Mouse (Mus musculus): ENCODE results near the gene Ermp1.

Gene Ermp1

DNA sequence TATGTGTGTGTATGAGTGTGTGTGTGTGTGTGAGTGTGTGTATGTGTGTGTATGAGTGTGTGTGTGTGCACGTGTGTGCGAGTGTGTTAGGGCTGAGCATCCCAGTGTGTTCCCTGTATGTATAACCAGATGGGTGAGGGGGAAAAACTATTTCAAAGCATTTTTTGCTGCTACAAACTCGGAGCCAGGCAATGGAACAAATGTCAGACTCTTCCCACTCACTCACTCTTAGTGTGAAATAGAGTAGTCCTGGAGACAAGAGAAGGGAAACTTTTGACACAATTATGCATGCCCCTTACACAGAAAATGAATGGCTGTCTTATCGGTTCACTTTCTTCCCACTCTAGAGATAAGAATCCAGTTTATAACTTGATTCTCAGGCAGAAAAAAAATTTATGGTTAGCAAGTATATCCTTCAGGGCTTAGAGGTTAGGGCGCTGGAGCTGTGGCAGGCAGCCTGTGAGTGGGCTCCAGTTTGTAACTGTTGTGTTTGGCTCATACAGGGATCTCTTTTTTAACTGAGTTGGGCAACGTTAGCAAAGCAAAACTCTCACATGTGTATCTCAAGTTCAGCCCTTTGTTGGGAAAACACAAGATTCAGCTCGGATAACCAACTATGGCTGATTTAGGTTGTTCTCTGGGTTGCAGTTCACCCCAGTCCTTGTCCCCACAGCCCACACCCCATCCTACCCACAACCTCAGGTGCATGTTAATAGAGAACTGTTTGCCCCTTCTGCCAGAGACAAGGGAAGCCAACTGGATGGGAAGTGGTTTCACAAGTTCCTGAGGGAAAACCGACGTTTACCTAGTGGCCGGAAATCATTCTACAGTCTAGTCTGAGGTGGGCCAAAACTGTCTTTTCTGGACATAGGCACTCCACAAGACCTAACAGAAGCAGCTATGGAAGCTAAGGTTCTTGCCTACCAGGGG is 12.9 kb upstream of the Ermp1 start:
- no peak for DNase-seq

DNA sequence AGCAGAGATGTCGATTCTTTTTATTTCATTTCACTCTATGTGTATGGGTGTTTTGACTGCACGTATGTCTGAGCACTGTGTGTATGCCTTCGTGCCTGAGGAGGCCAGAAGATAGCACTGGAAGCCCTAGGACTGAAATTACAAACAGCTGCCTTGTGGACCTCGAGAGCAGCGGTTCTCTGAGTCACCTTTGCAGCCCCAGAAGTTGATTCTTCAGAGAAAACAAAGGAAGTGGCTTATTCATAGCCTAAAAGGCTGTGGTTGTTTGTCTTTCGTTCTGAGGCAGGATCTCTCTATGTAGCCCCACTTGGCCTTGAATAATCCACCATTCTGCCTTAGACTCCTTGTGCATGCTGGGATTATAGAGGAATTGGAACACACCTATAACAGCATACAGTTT is 11.5 kb upstream of the Ermp1 start:
- no peak for DNase-seq

DNA sequence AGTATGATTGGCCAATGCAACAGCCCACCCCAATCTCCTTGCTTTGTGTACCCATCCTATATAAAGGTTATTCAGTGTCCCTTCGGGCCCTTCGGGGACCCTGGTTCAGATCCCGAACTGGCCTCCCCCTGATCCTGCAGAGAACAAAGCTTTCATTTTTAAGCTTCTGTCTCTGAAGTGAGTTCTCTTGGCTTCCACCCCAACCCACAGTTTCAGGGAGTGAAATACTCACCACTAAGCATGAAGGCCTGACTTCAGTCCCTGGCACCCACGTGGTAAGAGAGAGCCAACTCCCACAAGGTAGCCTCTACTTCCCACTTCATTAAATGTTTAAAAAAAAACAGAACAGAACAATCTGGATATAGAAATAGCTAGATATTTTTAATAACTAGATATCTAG is 10.6 kb upstream of the Ermp1 start:
- DNase-seq = no peak

DNA sequence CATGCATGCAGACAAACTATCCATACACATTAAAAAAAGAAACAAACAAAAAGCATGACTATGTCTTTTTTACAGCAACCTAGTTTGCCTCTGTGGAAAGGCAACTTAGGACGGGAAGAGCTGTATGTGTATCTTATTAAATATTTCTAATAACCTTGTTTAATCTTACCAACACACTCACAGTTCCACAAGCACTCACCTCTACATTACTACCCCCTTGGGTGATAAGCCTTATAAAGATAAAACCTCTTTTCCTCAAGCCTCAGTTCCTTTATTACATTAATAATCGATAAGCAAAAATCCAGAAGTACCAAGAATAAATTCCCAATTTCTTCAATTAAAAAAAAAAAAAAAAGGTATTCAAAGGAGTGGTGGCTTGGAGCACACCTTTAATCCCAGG is 9.3 kb upstream of the Ermp1 start:
- DNase-seq = no peak

DNA sequence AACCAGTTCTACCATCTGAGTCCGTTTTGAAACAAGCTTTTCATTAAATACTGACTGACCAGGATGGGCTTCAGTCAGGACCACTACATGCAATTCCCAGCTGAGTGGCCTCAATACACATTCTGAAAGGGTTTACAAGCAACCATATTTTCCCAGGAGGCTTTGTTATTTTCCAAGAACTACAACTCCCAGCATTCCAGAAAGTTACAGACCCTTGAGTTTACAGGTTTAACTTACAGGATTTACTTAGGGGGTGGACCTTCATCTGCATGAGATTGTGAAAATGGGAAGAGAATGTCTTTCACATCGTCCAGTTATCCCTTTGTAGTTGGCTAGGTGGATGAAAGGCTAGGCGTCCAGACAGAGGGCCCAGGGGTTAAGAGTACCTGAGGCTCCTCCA is 8.8 kb upstream of the Ermp1 start:
- DNase-seq = no peak

DNA sequence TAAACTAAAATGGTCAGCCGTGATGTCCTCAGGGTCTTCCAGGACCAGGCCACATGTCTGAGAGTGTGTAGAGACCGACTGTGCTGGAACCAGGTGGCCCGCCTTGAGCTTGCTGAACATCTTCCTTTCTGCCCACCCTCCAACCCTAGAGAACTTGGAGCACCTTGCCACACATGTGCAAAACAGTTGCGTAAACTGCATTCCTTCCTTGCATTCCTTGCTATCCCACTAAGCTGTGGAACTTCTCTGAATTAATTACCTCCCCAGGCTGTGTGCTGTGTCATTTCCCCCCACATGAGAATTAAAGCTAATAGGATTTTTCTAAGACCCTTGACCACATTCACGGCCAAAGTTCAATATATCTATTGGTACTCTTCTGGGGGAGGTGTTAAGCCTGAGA is 8.4 kb upstream of the Ermp1 start:
- no peak for DNase-seq

DNA sequence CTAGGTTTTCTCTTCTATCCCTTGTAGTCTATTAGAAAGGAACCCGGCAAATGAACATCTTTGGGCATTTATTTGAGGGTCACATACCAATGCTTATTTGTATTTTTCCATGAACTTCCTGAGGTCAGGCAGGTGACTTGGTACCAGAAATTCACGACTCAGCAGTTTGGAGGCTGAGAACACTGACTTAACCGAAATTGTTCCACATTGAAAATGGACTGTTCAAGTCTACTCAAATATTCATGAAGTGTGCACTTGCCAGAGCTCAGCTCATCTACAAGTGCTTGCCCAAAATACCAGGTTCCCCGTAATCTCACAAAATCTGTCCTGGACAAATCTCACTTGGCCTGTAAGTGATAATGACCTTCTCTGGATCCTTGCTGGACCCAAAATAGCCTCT is 7.8 kb upstream of the Ermp1 start:
- no peak for DNase-seq

DNA sequence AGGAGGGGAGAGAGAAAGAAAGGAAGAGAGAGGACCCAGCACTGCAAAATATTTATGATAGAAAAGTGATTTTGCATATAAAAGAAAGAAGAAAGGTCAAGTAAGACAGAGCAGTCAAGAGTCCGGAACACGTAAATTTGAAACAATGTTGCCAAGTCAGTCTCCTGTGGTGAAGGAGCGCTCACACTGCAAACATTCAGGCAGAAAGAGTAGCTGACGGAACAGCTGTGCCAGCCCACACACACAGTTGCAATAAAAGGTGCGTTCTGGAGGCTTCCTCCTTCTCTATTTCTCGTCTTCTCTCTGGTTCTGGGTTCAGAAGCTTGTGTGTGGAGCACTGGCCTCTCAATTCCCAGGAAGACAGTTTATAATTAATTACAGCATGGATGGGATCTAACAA is 6.9 kb upstream of the Ermp1 start:
- DNase-seq = no peak

DNA sequence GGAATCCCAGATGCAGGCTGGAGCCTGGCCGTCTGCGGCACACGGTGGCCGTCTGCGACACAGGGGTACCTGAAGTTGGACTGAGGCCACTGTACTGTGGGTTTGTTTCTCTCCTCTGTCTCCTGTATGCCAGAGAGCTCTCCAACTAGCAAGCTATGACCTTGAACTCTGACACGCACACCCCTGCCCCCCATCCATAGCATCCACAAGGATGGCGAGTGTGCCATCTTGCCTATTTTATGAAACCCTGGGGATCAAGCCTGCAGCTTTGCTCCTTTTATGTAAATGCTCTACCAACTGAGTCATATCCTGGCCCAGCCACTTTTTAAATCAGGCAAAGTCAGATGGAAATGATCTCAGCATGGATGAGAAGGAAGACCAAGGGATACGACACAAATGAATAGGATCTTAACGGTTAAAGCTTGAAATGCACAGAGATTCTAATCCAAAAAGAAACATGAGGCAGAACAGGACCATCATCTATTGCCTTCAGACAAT is 5.6 kb upstream of the Ermp1 start:
- DNase-seq = no peak

DNA sequence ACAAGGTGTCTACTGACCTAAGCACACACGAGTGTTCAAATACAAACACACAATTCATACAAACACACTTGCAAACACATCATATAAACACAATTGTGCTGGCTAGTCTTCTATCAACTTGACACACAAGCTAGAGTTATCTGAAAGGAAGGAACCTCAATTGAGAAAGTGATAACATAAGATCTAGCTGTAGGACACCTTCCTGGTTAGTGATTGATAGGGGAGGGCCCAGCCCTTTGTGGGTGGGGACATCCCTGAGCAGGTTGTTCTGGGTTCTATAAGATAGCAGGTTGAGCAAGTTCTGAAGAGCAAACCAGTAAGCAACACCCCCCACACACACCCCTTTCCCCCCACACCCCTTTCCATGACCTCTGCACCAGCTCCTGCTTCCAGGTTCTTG is 1.5 kb upstream of the Ermp1 start:
- DNase-seq = no peak

DNA sequence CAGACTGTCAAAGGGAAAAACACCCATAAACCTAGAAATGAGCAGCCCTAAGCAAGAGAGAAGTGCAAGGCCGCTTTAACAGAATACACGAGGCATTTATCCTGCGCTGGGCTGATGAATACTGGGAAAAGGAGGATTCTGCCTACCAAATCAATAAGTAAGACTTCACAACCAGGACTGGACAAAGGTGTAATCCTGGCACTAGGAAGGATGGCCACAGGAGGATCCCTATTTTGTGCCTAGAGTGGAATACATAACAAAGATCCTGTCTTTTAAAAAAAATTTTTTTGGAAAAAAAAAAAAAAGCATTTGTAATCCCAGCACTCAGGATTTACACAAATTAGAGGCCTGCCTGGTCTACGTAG is 317 bp upstream of the Ermp1 start:
- DNase-seq = no peak

DNA sequence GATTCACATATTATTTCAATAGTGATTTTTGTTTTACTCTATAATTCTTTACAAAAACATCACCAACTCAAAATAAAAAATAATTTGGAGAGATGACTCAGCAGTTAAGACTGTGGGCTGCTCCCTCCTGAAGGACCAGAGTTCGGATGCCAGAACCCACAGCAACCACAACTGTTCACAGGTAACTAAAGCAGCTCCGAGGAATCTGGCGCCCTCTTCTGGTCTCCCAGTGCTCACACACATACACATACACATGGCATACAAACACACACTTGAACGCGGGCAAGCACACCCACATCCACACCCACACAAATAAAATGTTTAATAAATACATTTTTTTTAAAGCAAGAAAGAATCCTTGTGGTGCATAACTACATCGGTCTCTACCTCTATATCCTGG is 3.5 kb downstream of the Ermp1 start:
- DNase-seq = peak in 1 of 2 experiments; percentile 33

DNA sequence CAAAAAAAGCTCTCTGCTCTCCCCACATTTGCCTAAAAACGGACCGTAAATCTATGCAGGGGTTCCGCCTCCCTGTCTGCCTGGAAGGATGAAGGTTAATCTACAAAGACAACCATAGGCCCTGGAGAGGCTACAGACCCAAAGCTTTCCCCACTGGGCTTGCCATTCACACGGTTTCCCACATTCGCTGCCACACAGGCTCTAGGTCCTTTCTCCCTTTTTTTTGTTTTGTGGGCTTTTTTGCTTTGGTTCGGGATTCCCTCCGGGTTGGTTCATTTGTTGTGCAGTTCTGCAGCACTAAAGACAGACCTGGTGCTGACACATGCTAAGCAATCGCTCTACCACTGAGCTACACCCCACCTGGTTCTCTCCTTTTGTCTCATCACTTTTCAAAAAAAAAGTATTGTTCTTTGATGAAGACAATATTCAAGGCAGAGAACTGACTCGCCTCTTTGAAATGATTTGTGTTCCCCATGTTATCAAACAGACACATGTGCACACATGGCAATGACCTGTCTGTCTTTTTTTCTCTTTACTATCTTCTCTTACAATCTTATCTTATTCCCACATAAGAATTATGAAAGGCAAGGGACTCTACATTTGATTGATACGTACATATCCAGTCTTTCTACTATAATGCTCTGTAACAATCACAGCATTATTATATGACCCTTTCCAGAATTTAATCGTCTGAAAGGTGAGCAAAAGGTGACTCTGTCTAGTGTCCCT is 4.9 kb downstream of the Ermp1 start:
- DNase-seq = no peak

DNA sequence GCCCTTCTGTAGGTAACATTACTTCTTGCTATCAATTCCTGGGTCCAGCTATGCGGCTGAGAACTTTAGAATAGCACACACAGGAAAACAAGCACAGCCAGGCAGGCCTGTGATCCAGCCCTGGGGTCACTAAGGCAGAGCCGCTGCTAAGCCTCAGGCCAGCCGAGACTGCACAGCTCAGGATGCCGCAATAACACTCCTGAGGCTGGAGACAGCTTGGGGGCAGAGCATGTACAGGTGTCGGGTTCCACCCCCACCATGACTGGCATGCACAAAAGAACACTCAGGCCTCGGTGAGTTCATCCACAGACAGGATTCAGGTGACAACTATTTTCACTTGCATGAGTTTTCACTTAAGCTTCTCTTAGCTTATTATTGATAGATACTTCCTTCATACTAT is 6.0 kb downstream of the Ermp1 start:
- DNase-seq = no peak

DNA sequence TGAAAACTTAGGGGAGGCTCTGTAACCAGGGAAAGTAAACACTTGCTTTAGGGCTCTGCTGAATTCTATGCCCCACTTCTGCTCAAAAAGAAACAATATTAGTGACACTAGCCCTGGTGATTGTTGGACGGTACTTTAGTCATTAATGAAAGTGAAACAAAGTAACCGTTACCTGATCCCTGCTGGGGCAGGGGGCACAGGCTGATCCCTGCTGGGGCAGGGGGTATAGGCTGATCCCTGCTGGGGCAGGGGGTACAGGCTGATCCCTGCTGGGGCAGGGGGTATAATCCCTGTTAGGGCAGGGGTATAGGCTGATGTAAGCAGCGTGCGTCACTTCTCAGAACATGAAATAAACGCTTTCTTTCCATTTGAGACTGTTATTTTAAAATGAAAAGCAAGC is 6.7 kb downstream of the Ermp1 start:
- DNase-seq = no peak

DNA sequence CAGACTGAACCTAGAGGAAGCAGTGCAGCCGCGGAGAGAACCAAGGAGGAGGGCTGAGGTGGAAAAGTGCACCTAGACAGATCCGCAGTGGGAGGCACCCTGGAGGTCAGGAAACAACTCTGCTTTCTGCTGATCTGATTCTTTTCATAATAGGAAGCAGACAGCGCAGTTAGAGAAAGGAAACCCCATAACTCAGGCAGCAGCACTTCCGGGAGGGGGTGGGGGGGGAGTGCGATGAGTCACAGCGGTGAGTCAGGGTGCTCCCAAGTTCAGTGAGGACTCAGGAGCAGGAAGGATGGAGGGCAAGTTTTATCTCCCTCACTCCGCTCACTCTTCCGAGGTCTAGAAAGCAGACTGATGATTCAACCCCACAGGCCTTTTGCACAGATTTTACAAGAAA is 7.2 kb downstream of the Ermp1 start:
- DNase-seq = no peak

DNA sequence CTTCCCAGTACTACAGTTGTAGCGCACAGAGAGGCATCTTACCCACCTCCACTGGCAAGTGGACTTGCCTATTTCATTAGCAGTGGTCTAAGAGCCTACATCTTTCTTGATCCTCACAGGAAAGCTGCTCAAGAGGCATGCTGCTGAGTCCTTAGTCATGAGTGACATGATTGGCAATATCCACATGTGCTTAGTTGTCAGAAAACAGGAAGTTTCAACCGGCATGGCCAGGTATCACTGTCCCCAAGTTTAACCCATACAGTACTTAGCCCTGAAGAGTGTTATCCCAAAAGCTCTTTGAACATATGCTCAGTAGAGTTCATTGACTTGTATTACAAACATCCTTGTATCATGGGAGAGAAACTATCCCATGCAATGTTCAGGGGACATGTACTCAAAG is 36.1 kb downstream of the Ermp1 start:
- no peak for DNase-seq

DNA sequence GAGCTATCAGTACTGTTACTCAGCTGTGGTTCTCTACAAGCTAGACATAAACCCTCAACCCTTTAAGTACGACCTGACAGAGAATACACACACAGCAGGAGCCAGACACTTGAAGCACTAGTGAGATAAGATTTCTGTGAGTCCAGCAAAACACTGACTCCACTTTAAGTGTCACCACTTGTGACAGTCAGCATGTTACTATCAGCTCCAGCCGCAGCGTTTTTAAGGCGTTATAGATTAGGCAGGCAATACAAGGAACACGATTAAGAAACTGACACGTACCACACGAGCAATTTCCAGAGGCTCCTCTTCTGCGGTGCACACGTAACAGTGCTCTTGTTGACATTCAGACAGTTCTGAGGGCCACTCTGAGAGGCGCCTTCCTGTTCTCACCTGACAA is 37.3 kb downstream of the Ermp1 start:
- no peak for DNase-seq

DNA sequence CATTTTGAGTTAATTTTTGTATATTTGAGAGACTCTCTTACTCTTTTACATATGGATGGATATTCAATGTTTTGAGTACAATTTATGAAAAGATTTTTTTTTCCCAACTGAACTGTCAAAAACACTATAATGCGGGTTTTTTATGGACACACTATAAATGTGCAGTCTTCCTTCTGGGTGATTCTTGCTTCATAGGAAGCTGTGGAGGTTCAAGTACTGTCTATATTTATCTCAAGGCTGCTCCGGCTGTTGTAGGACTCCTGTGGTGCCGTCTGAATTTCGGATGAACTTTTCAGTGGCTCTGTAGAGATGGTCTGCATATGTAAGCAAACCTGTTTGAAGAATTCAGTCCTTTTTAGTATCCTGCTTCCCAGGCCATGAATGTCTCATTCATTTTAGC is 40.0 kb downstream of the Ermp1 start:
- no peak for DNase-seq

DNA sequence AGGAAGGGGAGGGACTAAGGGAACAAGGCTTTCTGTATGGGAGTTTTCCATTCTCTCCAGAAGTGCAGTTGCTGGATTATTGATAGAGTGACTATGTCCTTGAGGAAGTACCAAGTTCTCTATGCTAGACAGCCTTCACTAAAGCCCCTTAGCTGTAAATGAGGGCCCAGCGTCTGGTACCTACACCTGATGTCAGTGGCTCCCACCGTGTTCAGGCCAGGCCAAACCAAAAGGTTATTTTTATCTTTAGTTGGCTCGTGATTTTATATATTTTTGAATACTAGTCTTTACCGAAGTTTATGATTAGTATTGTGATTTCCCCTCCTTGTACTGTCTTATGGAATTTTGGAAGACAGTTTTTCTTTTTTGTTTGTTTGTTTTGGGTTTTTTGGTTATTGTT is 40.7 kb downstream of the Ermp1 start:
- no peak for DNase-seq

DNA sequence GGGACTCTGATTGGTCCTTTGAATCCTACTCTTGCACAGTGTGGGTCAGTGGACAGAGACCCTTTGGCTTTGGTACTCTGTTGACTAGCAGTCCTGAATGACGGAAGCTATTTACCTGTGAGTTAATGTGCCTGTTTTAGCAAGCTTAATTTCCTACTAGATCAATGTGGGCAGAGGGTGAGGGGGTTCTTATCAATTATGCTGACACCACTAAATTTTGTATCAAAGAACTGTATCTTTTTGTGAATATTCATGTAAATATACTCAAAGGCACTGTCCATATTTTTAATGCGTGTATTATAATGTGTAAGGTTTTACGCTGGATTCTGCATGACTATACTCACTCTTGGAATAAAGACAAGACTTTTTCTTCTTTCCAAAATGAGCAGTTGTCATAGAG is 43.6 kb downstream of the Ermp1 start:
- no peak for DNase-seq

DNA sequence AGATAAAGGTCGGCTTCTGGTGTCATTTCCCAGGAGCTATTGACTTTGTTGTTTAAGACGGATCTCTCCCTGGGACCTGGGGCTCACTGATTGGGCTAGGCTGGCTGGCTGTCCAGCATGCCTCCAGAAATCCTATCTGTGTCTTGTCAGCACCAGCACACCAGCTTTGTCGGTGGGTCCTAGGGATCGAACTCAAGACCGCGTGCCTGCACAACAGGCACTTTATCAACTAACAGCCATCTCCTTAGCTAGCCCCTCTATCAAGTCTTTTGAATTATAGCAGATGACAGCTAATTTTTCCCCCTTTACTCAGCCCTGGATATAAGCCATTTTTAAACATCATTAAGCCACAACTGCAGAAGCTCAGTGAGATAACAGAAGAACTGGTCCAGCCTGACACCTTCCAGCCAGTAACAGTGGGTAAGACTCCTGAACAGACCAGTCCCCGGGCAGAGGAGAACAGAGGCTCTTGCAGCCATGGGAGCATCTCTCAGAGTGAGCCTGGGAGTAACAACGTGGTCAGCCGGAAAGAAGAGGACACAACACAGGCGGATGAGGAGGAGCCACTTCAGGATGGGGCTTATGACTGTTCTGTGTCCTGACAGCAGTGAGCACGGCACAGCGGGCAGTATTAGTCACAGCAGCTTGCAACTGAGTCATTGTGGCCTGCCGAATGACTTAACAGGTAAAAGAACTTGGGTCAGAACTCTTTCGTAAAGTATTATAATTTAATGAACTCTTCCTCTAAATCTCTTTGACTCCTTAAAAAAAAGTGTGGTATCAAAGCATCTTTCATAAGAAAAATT is 44.5 kb downstream of the Ermp1 start:
- DNase-seq = no peak

DNA sequence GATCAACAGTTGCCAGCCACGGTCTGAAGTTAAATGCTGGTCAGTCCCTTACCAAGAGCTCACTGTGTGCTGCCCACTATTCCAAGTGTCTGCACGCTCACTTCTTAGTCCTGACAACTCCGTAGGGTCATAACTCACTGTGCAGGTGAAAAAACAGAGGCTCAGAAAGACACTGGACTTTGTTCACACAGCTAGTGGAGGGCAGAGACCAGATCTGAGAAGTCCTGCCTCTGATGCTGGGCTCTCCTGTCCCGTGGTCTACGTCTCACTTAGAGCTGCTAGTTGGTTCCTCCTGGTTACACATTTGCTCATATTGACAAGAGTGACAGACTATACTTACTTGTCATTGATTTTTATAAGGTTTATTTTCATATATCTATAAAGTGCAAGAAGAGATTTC is 49.2 kb downstream of the Ermp1 start:
- no peak for DNase-seq

DNA sequence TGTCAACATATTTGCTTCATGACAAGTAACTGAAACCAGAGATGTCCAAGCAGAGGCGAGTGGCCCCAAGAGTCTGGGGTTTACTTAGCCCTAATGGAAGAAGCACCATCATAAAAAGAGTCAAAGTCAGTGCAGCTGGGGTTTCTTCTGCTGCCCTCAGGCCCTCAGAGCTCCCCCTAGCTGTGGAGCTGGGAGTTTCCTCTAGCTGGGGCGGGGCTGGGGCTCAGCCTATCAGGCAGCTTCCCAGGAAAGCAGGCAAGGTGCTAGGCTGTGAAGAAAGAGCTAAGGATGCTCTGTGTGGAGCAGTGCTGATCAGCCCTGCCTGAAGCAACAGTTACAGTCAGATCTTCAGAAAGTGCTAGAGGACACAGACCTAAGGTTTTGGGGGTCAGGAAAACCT is 51.2 kb downstream of the Ermp1 start:
- DNase-seq = no peak
